Mouse (Mus musculus) layer of hippocampus, adult 18-20 months (tissue): ENCODE results near the gene Hadhb. TPM values are rescaled to one million over a fixed set of nuclear protein-coding genes. Genes with fewer than 3 reads are reported as not detected.
"Not testable (repeated sequence)": the region's sequence is repeated elsewhere in the genome, so short reads cannot be mapped to it uniquely, and the experiment has no call there.

Experiments used
- DNase-seq, 2 experiments: peaks; one replicate each; pipeline ENCODE4 v3.0.0; 2022; ENCODE audit warnings: low spot score in 2 of 2
- total RNA-seq, 2 experiments: library from RNA; stranded (reverse); gene quantifications; 2 replicates each; pipeline ENCODE4 v1.2.3; 2021

Hadhb gene
- total RNA-seq, 2 experiments from 2014 or later, result 95.8 to 97.8 TPM

- DNase-seq, result no peak
Measured at GRCm38 (mm10) chr5:30172931-30173692, 18.1 kb downstream of the Hadhb start.

GRCm38 (mm10) chr5:30175811-30176210 lies 20.8 kb downstream of the Hadhb start:
- no peak for DNase-seq

GRCm38 (mm10) chr5:30187687-30188485 lies 32.8 kb downstream of the Hadhb start:
- DNase-seq, result no peak

GRCm38 (mm10) chr5:30192452-30192851 lies 37.4 kb downstream of the Hadhb start:
- no peak for DNase-seq

GRCm38 (mm10) chr5:30195340-30195739 lies 40.3 kb downstream of the Hadhb start:
- no peak for DNase-seq

GRCm38 (mm10) chr5:30198257-30198656 lies 43.2 kb downstream of the Hadhb start:
- DNase-seq, result no peak

- DNase-seq, result peak in 1 of 2 experiments; percentile 68
Measured at GRCm38 (mm10) chr5:30201521-30201920, 46.5 kb downstream of the Hadhb start.

- no peak for DNase-seq
Measured at GRCm38 (mm10) chr5:30202221-30202620, 47.2 kb downstream of the Hadhb start.

- no peak for DNase-seq
Measured at GRCm38 (mm10) chr5:30203216-30203885, 48.3 kb downstream of the Hadhb start.

GRCm38 (mm10) chr5:30204441-30204840 lies 49.4 kb downstream of the Hadhb start:
- DNase-seq, result no peak

- no peak for DNase-seq
Measured at GRCm38 (mm10) chr5:30205034-30205433, 50.0 kb downstream of the Hadhb start.

- no peak for DNase-seq
Measured at GRCm38 (mm10) chr5:30205493-30205892, 50.4 kb downstream of the Hadhb start, which contains the start of gene Adgrf3. TSS of gene Adgrf3 (minus strand) at chr5:30205722.

GRCm38 (mm10) chr5:30207276-30207675 lies 52.2 kb downstream of the Hadhb start:
- DNase-seq, result no peak

- DNase-seq, result not testable (repeated sequence)
Measured at GRCm38 (mm10) chr5:30210758-30211157, 55.7 kb downstream of the Hadhb start.

- peak; percentile 37 to 84 for DNase-seq
Measured at GRCm38 (mm10) chr5:30214889-30215288, 59.8 kb downstream of the Hadhb start.

- no peak for DNase-seq
Measured at GRCm38 (mm10) chr5:30215970-30216369, 60.9 kb downstream of the Hadhb start.

GRCm38 (mm10) chr5:30219715-30220114 lies 64.7 kb downstream of the Hadhb start:
- no peak for DNase-seq

GRCm38 (mm10) chr5:30220666-30221065 lies 65.6 kb downstream of the Hadhb start:
- no peak for DNase-seq

- no peak for DNase-seq
Measured at GRCm38 (mm10) chr5:30222681-30223080, 67.6 kb downstream of the Hadhb start.

GRCm38 (mm10) chr5:30230901-30231300 lies 75.9 kb downstream of the Hadhb start:
- DNase-seq, result peak in 1 of 2 experiments; percentile 37

GRCm38 (mm10) chr5:30231891-30232270 lies 76.8 kb downstream of the Hadhb start:
- DNase-seq, result no peak
